Mouse (Mus musculus) MEL (cell line): ENCODE measurements around the gene Poc1a.

Source experiments
- CTCF ChIP-seq, 3 experiments: IDR thresholded peaks in 2 of 3; conservative IDR thresholded peaks in 1 of 3; 2 replicates each; pipeline ENCODE4 v1.5.1; 2011 to 2012; ENCODE audit warnings: low read length in 3 of 3, low read depth in 2 of 3, mild to moderate bottlenecking in 2 of 3, improper control_type of control experiment in 1 of 3, inconsistent platforms in 1 of 3, mixed read lengths in 1 of 3, moderate library complexity in 1 of 3; ENCODE audit not compliant: control insufficient read depth in 1 of 3, insufficient read depth in 1 of 3, poor library complexity in 1 of 3, severe bottlenecking in 1 of 3
- ELF1 ChIP-seq: IDR thresholded peaks from 2 replicates; pipeline ENCODE4 v1.6.1; 2014; ENCODE audit warnings: low read depth, mild to moderate bottlenecking, inconsistent platforms, low read length, improper control_type of control experiment, moderate library complexity
- EP300 ChIP-seq, 2 experiments: IDR thresholded peaks; 2 replicates each; pipeline ENCODE4 v1.6.1; 2011; ENCODE audit warnings: improper control_type of control experiment in 2 of 2, low read length in 2 of 2, low read depth in 1 of 2, mild to moderate bottlenecking in 1 of 2
- GABPA ChIP-seq: IDR thresholded peaks from 2 replicates; pipeline ENCODE4 v1.6.1; 2012; ENCODE audit warnings: low read depth, mild to moderate bottlenecking, inconsistent platforms, low read length, improper control_type of control experiment, moderate library complexity
- GATA1 ChIP-seq: IDR thresholded peaks from 2 replicates; pipeline ENCODE4 v1.6.1; 2011; ENCODE audit warnings: low read depth, low read length, improper control_type of control experiment
- KAT2A ChIP-seq: conservative IDR thresholded peaks from 2 replicates; pipeline ENCODE4 v1.6.1; 2012; ENCODE audit warnings: low read depth, low read length, improper control_type of control experiment, inconsistent platforms
- MAFK ChIP-seq: IDR thresholded peaks from 2 replicates; pipeline ENCODE4 v1.6.1; 2011; ENCODE audit warnings: low read depth, mild to moderate bottlenecking, low read length, improper control_type of control experiment, borderline replicate concordance
- MYB ChIP-seq: IDR thresholded peaks from 2 replicates; pipeline ENCODE4 v1.6.1; 2011; ENCODE audit warnings: mild to moderate bottlenecking, low read depth, low read length, improper control_type of control experiment
- POLR2A ChIP-seq, 2 experiments: IDR thresholded peaks; 2 replicates each; pipeline ENCODE4 v1.6.1; 2011 to 2012; ENCODE audit warnings: low read length in 2 of 2, mild to moderate bottlenecking in 2 of 2, control low read depth in 1 of 2, improper control_type of control experiment in 1 of 2, low read depth in 1 of 2, moderate library complexity in 1 of 2; ENCODE audit not compliant: control insufficient read depth in 1 of 2, insufficient read depth in 1 of 2, poor library complexity in 1 of 2
- POLR2AphosphoS2 ChIP-seq: IDR thresholded peaks from 2 replicates; pipeline ENCODE4 v1.6.1; 2011; ENCODE audit warnings: low read length, improper control_type of control experiment
- SIN3A ChIP-seq: IDR thresholded peaks from 2 replicates; pipeline ENCODE4 v1.6.1; 2012; ENCODE audit warnings: low read length, improper control_type of control experiment, inconsistent platforms
- UBTF ChIP-seq: IDR thresholded peaks from 2 replicates; pipeline ENCODE4 v1.6.1; 2012; ENCODE audit warnings: low read depth, mild to moderate bottlenecking, inconsistent platforms, low read length, improper control_type of control experiment, moderate library complexity, borderline replicate concordance; ENCODE audit not compliant: insufficient read depth
- USF2 ChIP-seq, 2 experiments: IDR thresholded peaks; 2 replicates each; pipeline ENCODE4 v1.6.1; 2011 to 2012; ENCODE audit warnings: improper control_type of control experiment in 2 of 2, low read length in 2 of 2, borderline replicate concordance in 1 of 2, inconsistent platforms in 1 of 2, low read depth in 1 of 2, mild to moderate bottlenecking in 1 of 2; ENCODE audit not compliant: insufficient read depth in 1 of 2

DNA sequence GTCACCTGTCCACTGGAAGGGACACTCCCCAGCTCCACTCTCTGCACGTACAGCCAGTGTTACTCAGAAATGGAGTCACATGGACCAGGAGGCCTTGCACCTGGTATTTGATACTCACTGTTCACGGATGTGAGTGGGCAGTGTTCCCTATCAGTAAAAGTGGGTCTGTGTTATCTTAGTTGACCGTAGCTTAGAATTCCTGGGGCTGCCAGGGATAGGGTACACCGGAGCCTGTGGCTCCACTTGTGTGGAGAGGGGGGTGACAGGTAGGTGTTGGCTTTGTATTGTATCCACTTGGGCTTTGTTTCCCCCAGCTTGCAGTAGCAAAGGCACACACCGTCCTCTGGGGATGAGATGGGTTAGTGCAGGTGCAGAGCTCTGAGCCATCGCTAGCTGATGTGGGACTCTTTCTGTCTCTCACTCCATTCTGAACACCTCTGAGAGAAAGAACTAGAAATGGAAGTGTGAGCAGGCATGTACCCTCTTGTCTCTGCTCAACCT, 22.6 kb downstream of the Poc1a start:
- no peak for TF ChIP-seq MYB
- no peak for TF ChIP-seq SIN3A
- TF ChIP-seq USF2 (IDR thresholded peaks at IDR 0.05; ENCODE audit: borderline replicate concordance in 1 of 2, insufficient read depth in 1 of 2, low read depth in 1 of 2, low read length in 2 of 2), result no peak
- no peak for TF ChIP-seq UBTF
- no peak for TF ChIP-seq POLR2AphosphoS2
- TF ChIP-seq GABPA, result no peak
- TF ChIP-seq ELF1, result no peak
- no peak for TF ChIP-seq EP300 (IDR thresholded peaks at IDR 0.05; ENCODE audit: low read depth in 1 of 2, low read length in 2 of 2)
- no peak for TF ChIP-seq CTCF (IDR thresholded peaks at IDR 0.05 in 2 of 3, conservative IDR thresholded peaks at IDR 0.05 in 1 of 3; ENCODE audit: control insufficient read depth in 1 of 3, insufficient read depth in 1 of 3, low read depth in 2 of 3, low read length in 3 of 3, poor library complexity in 1 of 3, severe bottlenecking in 1 of 3)
- no peak for TF ChIP-seq GATA1
- no peak for TF ChIP-seq POLR2A (IDR thresholded peaks at IDR 0.05; ENCODE audit: control insufficient read depth in 1 of 2, insufficient read depth in 1 of 2, low read depth in 1 of 2, low read length in 2 of 2, poor library complexity in 1 of 2)
- no peak for TF ChIP-seq KAT2A
- no peak for TF ChIP-seq MAFK
